Mouse (Mus musculus) E14TG2a.4 (cell line): ENCODE results near the gene Zbtb43.

Experiments
- CTCF ChIP-seq: conservative IDR thresholded peaks from 2 replicates; pipeline ENCODE4 v1.5.1; 2014; ENCODE audit warnings: low read length
- NANOG ChIP-seq: IDR thresholded peaks from 2 replicates; pipeline ENCODE4 v1.6.1; 2014; ENCODE audit warnings: borderline replicate concordance, low read length, mixed read lengths
- POU5F1 ChIP-seq: IDR thresholded peaks from 2 replicates; pipeline ENCODE4 v1.6.1; 2014; ENCODE audit warnings: low read length, borderline replicate concordance

DNA sequence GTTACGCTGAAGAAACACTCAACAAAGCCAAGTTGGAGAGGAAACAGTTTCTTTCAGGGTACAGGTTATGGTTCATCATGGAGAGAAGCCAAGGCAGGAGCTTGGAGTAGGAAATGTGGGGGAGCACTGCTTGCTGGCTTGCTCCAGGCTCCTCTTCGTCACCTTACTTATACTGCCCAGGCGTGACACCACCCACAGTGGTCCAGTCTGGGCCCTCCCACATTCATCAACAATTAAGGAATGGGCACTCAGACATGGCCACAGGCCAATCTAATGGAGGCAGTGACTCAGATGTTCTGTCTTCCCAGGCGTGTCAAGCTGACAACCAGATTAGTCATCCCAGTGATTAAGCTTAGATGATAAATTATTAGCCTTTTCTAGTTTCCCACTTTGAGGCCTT is 29.9 kb upstream of the Zbtb43 start:
- TF ChIP-seq CTCF (no peak), NANOG (no peak), POU5F1 (no peak)
